Comparison of ENCODE assay signal across 10 mouse cellular contexts in the genomic region with DNA sequence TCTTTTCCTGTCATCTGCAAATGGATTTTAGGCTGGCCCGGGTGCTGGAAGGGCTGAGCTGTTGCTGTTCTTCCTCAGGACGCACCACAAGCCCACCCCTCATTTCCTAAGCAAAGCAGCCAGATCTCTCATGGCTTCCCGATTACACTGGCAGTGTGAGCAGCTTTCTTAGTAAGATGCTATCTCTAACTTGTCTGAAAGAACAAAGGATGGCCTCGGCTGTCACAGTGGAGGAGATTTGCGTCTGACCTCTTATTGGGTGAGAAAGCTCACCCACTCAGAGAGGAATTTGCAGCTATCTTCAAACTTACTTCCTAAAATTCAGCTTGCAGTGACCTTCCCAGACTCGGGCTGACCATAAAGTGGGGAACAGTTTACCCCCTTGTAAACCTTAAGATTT.
"Had no signal": no experiment of that assay in that cellular context is flagged by ENCODE, and none has a peak within 500 bp of the region (broad histone marks: within the 10 kb centered on the region; RNA-seq: fewer than 3 reads in every experiment).

No protein-coding gene starts in this region.

- H3K4me3 ChIP-seq: limb, embryonic 13.5 days; midbrain, embryonic 12.5 days; neural tube, embryonic 13.5 days had no signal

- H3K9ac ChIP-seq: limb, embryonic 13.5 days; liver, embryonic 14.5 days; midbrain, embryonic 12.5 days; neural tube, embryonic 13.5 days had no signal

- H3K27me3 ChIP-seq: limb, embryonic 13.5 days; midbrain, embryonic 12.5 days; neural tube, embryonic 13.5 days had no signal

- H3K36me3 ChIP-seq: limb, embryonic 13.5 days; midbrain, embryonic 12.5 days; neural tube, embryonic 13.5 days had no signal

- DNase-seq: kidney, postnatal 14 days; left cerebral cortex, postnatal 4 days; lung, adult 18-20 months; thymus, postnatal 4 days had no signal

- H3K4me2 ChIP-seq: limb, embryonic 13.5 days; midbrain, embryonic 12.5 days; neural tube, embryonic 13.5 days had no signal

- ATAC-seq: midbrain, embryonic 16.5 days had no signal

- H3K4me1 ChIP-seq: limb, embryonic 13.5 days; midbrain, embryonic 12.5 days; neural tube, embryonic 13.5 days had no signal

- H3K9me3 ChIP-seq: limb, embryonic 13.5 days; midbrain, embryonic 12.5 days; neural tube, embryonic 13.5 days had no signal

- H3K27ac ChIP-seq: limb, embryonic 13.5 days; liver, embryonic 14.5 days; midbrain, embryonic 12.5 days; neural tube, embryonic 13.5 days; stomach, postnatal 0 days had no signal
